Mouse (Mus musculus): ENCODE measurements around the gene Trp53bp2.

GRCm38 (mm10) chr1:182494285-182495145, 85.5 kb downstream of the Trp53bp2 start:
- TF ChIP-seq CTCF (IDR thresholded peaks at IDR 0.05; ENCODE audit: extremely low read depth, insufficient read depth, insufficient read length, insufficient replicate concordance), result no peak
- no peak for TF ChIP-seq POLR2A (IDR thresholded peaks at IDR 0.05; ENCODE audit: low read depth, low read length)

Measured in spleen, adult 2 months (tissue).